Mouse (Mus musculus): ENCODE measurements around the gene Cmklr1. TPM values are rescaled to one million over a fixed set of nuclear protein-coding genes. Genes with fewer than 3 reads are reported as not detected.

Cmklr1 gene
- polyA plus RNA-seq, 2 experiments from 2014 or later, result not detected

GRCm38 (mm10) chr5:113652215-113652614, 2.0 kb upstream of the Cmklr1 start:
- no peak for ATAC-seq

DNA sequence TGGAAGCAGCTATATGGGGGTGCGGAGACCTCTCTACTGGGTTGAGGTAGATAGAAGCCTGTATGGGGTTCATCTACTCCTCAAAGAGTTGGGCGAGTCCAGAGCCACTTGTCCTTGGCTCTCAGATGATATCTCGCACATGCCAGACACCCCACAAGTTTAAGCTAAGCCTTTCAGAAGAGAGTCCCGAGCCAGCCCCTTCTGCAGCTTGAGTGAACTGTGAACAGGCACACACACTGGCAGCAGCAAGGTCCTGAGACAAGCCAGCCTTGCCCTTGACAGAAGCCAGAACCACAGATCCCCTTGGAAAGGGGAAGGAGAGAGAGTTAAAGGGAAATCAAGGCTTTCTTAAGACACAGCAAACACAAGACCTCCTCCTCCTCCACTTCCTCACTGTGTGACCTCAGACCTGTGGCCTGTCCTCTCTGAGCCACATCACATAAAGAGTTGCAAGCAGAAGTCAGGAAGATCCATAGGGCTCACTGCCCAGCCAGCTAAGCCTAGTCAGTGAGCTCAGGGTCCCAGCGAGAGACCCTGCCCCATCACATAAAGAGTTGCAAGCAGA, 1.5 kb downstream of the Cmklr1 start:
- ATAC-seq, result no peak

GRCm38 (mm10) chr5:113647141-113647540, 3.1 kb downstream of the Cmklr1 start:
- no peak for ATAC-seq

- no peak for ATAC-seq
Observed at GRCm38 (mm10) chr5:113644520-113644919, 5.7 kb downstream of the Cmklr1 start.

DNA sequence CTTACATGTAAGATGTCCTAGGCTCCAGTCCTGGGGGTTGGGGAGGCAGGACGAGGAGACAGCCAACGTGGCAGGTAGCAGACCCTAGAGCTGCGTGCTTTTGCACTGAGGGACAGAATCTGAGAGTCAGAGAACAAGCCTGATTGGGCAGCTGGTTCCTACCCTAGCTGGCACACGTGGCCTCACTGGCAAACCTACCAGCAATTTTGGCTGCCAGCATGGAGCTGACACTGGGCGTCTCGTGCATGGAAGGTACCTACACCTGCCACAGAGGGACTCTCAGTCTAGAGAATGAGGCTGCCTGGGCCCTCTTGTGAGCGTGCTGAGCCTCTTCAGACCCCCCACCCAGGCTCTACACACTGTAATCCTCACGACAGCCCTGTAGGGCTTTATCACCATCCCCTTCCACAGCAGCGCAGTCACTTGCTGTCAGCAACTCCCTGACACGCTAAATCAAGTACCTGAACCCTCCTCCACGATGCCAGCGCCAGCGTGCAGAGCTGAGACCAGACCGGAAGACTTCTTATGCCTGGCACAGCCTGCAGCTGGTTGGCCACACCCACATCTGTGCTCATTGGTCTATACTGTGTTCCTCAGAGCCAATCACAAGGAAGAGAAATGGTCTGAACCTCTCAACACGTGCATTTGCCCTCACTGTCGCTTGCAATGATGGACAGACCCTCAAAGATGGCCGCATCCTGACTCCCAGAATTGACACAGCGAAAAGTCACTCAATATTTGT, 6.9 kb downstream of the Cmklr1 start:
- peak; percentile 28 for ATAC-seq

DNA sequence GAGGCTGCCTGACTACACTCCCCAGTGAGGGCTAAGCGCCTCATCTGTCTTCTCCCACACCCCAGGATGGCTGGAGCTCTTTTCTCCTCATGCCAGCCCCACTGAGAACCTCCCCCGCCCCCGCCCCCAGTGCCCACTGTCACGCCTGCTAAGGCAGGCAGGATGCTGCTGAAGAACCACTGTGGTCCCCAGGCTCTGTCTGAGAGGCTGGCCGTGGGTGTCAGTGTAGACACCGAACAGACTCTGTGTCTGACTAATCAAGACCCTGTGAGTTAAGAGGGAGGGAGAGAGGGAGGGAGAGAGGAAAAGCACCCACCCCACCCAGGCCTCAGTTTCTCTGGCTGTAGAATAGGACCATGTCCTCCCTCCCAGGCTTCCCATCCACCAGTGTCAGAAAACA, 9.2 kb downstream of the Cmklr1 start:
- ATAC-seq, result no peak

GRCm38 (mm10) chr5:113639126-113639525, 11.1 kb downstream of the Cmklr1 start:
- ATAC-seq, result no peak

DNA sequence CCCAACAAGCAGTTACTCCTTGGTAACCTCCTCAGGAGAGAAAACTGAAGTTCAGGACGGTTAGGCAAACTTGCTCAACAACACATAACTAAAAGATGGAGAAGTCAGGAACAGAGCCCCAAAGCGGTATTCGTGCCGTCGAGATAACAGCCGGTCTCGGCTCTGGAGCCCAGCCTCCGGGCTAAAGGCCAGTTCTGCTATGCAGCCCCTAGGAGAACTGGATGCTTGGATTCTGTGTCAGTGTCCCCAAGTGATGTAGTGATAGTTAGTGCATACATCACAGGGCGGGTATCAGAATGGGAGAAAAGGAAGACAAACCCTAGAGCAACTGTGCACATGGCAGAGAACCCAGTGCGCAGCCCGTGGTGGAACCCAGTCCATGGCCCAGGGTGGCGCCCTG, 12.2 kb downstream of the Cmklr1 start:
- ATAC-seq, result no peak

GRCm38 (mm10) chr5:113637631-113638030, 12.6 kb downstream of the Cmklr1 start:
- no peak for ATAC-seq

GRCm38 (mm10) chr5:113635861-113636565, 14.2 kb downstream of the Cmklr1 start:
- no peak for ATAC-seq

- no peak for ATAC-seq
Observed at GRCm38 (mm10) chr5:113634887-113635610, 15.2 kb downstream of the Cmklr1 start.

- no peak for ATAC-seq
Observed at GRCm38 (mm10) chr5:113634024-113634651, 16.1 kb downstream of the Cmklr1 start.

- ATAC-seq, result no peak
Observed at GRCm38 (mm10) chr5:113633037-113633714, 17.1 kb downstream of the Cmklr1 start.

DNA sequence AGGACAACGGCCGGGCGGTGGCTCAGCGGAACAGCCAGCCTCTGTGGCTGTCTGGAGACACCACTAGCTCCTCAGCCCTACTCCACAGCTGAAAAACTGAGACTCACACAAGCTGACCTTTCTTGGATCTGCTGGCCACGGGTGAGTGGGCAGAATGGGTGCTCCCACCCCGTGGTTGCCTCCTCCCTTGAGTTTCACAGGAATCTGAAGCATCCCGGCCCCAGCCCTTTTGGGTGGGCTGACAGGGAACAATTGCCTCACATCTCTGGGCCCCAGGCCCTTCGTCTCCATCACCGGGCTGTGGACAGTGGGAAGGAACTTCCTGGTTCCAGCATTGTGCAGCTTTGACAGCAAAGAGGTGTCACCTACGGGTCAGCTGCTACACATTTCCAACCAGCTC, 20.1 kb downstream of the Cmklr1 start:
- ATAC-seq, result no peak

DNA sequence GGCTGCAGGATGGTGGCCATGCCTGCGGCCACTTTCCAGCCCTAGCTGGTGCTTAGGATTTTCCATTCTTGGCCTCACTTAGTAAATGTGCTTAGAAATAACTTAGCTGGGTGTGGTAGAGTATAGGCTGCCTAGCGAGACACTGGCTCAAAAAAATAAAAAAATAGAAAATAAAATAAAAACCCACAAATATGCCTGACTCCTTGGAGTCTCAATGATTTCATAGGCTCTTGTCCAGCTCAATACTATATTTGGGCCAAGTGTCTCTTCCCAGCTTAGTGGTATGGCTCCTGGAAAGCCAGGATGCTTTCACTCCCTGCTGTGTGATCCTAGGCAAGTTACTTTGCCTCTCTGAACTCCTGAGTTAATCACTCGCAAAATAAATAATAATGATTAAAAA, 21.0 kb downstream of the Cmklr1 start:
- ATAC-seq, result no peak

GRCm38 (mm10) chr5:113627820-113628437, 22.3 kb downstream of the Cmklr1 start:
- ATAC-seq, result no peak

GRCm38 (mm10) chr5:113626991-113627390, 23.2 kb downstream of the Cmklr1 start:
- no peak for ATAC-seq

DNA sequence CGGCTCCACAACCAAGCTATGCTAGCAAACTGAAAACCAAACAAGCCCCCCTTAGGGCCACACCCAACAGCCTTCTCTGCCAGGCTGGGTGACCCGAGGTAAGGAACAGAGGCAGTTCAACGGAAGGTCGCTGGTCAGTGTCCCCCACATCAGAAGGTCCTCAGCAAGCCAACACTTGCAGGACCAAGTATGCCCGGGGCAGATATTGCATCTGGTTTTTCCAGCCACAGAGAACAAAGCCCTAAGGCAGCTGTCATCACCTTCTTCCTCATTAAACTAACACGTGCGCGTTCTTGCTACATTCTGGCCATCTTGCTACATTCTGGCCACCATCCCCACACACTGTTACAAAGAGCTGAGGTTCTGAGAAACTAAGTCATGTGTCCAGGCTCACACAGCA, 23.9 kb downstream of the Cmklr1 start:
- no peak for ATAC-seq

- no peak for ATAC-seq
Observed at GRCm38 (mm10) chr5:113625068-113625467, 25.2 kb downstream of the Cmklr1 start.

DNA sequence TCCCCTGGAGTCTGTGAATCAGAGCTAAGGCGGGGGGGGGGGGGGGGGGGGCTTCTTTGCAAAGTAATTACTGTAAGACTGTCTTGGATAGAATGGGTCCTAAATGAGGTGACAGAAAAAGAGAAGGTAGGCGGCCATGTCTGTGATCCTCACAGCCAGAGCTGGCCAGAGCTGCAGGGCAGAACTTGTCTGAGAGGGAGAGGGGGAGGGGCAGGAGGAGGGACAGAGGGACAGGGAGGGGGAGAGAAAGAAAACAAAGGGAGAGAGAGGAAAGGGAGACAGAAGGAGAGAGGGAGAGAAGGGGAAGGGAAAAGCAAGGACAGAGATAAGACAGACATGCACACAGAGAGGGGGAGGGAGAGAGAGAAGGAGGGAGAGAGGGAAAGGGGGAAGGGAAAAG, 27.2 kb downstream of the Cmklr1 start:
- no peak for ATAC-seq

- ATAC-seq, result peak; percentile 43
Observed at GRCm38 (mm10) chr5:113620999-113621398, 29.2 kb downstream of the Cmklr1 start.
